Mouse (Mus musculus) heart, adult 2 months (tissue): Measurements from ENCODE around the gene Mief1.

Source experiments
- CTCF ChIP-seq: fragments of 200-600 bp; IDR thresholded peaks from 2 replicates; pipeline ENCODE4 v1.8.1; 2022; ENCODE audit warnings: antibody characterized with exemption, mild to moderate bottlenecking, moderate library complexity
- POLR2A ChIP-seq: fragments of 200-500 bp; IDR thresholded peaks from 2 replicates; pipeline ENCODE4 v1.6.1; 2011; ENCODE audit warnings: mild to moderate bottlenecking, low read depth, low read length, control low read depth; ENCODE audit not compliant: insufficient read depth

DNA sequence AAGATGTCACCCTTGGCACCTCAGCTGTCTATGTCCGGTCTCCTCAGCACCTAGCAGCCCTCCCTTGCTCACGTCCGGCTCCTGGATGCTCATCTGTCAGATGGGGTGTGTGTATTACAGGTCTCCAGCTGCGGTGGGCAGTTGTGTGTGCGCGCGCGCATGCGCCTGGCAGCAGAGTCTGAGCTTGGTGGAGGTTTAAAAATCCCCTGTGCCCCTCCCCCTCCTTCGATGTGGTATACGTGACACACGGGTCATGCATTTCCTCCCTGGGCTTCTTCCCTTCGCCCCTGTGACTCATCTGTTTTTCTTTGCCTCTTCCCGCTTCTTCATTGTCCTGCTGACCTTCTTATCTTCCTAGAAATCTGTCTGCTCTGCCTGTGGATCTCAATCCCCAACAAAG is 14.6 kb upstream of the Mief1 start:
- TF ChIP-seq POLR2A (no peak), CTCF (no peak)
